Mouse (Mus musculus) layer of hippocampus, postnatal 36 days (tissue): ENCODE results near the gene Hecw2. TPM values are rescaled to one million over a fixed set of nuclear protein-coding genes. Genes with fewer than 3 reads are reported as not detected.

Source experiments
- DNase-seq, 2 experiments: peaks; one replicate each; pipeline ENCODE4 v3.0.0; 2022
- total RNA-seq, 2 experiments: library from RNA; stranded (reverse); gene quantifications; 2 replicates each; pipeline ENCODE4 v1.2.3; 2021

The Hecw2 gene
- total RNA-seq, 2 experiments from 2014 or later = 19.2 to 20.5 TPM

DNA sequence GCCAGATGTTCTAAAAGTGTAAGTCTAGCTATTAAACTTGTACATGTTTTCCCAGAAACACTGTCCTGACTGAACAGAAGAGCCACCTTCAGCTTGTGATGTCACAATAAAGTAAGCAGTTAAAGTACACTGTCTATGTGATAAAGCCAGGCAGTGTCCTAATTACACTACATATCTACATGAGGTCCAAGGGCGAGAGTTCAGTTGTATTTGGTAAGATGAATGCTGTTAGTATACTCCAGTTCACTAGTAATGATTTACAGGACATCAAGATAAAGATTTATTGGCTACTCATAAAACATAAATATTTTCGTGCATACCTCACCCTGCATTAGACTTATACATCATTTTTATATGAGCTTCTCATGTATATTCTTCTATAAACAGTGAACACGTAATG, 305.2 kb downstream of the Hecw2 start:
- DNase-seq = no peak

DNA sequence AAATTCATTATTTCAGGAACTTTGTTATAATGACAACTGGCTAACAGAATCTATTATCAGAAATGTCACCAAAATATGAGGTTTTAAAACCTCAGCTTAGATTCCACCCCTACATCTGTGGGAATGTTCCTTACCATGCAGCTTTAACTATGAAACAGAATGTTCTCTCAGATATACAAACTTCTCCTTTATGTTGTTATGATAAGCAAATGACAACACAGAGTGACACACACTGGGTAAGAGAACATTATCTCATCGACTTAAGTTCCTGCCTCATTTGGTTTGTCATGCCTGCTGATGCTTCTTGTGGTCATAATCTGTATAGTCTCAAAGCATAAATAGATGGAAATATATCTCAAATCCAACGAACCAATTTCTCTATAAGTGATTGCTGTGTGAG, 312.5 kb downstream of the Hecw2 start:
- no peak for DNase-seq

DNA sequence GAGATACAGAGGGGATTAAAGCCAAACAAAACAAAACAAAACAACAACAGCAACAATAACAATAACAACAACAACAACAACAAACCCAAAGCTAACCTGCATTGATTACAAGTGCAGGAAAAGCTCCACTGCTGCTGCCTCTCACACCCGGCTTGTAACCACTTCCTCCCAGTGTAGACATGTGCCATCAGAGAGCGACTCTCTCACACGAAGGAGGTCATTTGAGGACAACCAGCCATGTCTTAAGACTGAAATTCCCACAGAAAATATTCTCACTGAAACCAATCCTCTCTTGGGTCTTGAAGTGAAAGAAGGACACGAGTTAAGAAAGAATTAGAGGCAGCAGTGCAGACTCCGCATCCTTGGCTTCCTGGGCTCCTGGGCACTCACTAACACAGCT, 319.0 kb downstream of the Hecw2 start:
- no peak for DNase-seq

DNA sequence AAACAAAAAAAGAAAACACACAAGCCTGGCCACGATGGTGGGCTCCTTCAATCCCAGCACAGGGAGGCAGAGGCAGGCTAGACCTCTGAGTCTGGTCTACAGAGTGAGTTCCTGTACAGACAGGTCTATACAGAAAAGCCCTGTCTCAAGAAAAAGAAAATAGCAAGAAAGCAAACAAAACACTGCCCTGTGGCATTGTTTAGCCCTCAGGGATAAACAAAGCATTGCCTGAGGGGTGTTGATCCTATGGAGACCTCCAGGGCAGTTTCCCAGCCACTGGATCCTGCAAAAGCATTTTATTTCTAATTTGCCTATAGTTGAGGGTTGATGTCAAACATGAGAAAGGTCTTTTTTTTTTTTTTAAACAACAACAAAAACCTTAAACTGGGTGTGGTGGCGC, 327.7 kb downstream of the Hecw2 start:
- no peak for DNase-seq

DNA sequence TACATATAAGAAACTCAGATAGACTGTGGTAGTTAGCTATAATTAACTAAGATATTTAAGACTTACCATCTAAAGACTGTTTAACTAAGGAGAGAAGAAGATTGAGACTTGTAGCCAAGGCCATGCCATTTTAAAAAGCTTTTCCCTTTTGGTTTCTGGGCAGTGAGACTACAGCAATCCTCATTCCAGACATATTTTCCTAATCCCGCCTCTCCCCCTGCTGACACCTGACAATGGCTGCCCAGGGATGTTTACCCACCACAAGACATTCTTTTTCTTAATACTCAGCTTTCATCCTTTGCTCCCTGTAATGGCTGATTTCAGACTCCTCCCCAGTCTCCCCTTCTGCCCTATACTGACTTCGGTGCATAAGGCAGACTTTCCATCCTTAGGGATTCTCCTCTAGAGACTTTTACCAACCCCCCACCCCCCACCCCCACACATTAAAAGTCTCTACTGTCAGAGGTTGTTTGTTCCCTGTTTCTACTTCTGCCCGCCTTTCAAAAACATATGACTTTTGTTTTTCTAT, 328.5 kb downstream of the Hecw2 start:
- no peak for DNase-seq

DNA sequence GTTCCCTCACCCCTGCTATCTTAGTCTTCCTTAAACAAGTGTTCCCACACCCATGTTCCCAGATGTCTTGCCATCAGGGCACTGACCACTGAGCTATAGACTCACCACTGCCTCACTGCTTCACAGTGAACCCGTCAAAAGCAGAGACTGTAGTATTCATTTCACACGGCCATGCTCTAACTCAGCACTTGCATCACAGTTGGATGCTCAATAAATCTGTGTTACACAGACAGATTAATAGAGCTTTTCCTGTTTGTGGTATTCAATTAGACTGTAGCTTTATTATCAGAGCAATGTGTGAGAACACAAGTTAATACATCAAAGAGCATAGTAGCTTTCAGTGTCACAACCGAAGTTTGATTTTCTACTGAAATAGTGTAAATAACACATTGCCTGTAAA, 330.9 kb downstream of the Hecw2 start:
- no peak for DNase-seq

DNA sequence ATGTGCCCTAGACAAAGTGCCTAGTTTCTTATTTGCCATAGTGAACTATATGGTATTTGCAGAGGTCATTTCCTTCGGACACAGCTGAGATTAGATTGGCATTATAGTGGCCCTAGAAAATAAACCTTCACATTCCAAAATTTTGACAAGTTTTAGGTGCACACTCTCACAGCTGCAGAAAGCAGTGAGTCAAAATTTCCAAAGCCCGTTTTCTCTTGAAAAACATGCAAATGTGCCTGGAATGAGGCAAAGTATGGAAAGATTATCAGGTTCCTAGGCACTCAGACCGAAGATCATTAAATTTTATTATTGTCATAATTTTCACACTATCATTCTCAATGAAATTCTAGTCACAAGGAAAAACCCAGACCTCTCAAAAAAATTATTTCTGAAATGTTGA, 334.4 kb downstream of the Hecw2 start:
- DNase-seq = no peak

DNA sequence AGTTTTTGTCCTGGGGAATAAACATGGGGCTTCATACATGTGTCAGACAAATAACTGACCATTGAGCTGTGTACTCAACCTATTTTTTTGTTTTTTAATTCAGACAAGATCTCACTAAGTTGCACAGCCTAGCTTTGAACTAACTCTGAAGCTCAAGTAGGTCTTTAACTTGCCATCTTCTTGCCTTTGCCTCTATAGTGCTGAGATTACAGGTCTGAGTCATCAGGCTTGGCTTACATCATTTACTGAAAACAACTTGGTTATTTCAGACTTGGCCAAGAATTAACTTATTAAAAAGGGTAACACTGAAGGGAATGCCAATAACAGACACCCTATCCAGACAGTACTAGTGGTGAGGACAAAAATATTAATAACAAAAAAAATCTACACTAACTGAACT, 335.8 kb downstream of the Hecw2 start:
- DNase-seq = no peak

DNA sequence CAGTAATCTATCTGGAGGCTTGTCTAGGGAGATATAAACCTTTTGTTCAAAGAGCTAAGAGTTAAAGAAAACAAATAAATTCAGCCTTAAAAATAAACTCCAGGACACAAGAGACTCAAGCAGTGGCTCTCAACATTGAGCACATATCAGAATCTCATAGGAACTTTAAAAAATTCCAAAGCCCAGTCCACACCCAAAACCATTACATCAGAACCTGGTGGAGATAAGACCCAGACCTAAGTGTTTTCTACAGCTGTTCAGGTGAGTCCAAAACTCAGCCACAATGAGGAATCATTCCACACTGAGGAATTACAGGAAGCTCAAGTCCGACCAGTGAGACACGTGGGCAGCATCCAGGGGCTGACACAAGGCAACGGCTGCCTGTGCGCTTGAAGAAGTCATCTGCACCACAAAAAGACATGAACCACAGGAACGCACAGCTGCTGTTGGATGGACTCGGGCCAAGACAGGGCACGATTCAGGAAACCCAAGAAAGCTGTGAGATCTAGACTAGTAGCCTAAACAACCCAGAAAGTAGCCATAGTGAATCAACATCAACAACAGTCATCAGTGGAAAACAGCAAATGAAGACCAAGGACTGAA, 338.4 kb downstream of the Hecw2 start:
- DNase-seq = no peak

DNA sequence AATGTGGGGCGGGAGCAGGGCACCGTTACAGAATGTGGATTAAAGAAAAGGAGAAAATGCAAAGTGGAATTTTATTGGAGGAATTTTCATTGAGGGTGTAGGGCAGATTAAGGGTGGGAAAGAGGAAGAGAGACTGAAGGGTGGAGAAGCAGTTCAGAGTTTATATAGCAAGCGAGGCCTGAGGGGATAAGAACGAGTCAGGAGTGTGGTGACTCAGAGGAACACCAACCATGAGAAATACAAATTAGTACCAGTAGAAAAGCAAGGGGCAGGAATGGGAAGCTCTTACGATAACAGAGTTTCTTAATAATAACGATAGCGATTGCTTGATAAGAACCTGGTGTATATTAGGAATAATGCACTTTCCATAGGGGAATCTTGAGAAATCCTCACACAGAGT, 339.2 kb downstream of the Hecw2 start:
- DNase-seq = no peak

DNA sequence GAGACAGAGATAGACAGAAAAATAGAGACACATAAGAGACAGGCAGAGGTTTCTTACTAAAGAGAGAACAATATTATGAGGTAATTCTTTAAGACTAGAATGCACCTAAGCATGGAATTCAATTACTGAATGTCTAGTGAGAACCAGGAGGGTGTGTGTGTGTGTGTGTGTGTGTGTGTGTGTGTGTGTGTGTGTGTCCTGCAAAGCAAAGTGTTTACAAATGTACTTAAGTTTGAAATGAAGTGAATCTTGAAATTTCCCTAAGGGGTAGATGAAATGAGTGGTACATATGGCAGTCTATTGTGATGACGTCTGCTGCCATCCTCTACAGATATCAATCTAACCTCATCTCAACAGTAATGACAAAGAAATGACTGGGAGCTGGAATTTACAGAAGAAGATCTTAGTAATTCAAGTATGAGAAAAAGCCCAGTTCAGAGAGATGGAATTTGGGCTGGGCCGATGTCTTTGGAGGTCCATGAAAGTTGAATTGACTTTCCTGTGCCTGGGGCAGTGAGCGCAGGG, 342.8 kb downstream of the Hecw2 start:
- DNase-seq = no peak

DNA sequence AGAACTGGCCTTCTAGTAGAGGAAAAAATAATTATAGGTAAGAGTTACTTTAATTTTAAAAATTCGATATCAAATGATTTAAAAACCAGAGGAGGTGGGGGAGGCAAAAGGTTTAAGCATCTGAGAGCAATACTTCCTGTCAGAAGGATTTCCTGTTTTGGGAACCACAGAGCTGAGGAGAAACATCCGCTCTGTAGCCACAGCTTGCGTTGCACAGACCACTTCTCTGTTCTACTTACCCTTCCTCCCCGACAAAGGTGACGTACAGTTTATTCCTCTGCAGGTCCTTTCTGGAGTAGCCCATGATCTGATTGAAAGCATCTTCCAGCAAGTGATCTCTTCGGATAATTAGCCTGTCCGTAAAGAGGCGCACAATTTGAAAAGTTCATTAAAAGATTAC, 343.6 kb downstream of the Hecw2 start:
- no peak for DNase-seq

DNA sequence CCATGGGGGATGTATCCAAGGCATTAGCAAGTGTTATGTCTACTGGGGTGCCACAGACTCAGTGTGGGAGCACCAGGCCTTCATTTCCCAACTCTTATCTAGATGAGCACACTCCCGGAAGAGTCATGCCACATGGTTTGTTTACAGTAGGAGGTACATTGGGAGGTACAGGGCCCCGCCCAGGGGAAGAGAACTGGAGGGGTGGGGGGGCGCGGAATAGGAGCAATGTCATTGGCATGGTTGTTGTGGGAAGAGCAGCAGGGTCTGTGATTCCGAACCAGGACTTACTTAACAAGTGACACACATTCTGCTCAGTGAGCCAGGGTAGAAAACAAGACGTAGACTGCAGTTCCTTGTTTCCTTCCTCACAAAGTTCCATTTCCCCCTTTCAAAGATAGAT, 344.1 kb downstream of the Hecw2 start:
- no peak for DNase-seq

DNA sequence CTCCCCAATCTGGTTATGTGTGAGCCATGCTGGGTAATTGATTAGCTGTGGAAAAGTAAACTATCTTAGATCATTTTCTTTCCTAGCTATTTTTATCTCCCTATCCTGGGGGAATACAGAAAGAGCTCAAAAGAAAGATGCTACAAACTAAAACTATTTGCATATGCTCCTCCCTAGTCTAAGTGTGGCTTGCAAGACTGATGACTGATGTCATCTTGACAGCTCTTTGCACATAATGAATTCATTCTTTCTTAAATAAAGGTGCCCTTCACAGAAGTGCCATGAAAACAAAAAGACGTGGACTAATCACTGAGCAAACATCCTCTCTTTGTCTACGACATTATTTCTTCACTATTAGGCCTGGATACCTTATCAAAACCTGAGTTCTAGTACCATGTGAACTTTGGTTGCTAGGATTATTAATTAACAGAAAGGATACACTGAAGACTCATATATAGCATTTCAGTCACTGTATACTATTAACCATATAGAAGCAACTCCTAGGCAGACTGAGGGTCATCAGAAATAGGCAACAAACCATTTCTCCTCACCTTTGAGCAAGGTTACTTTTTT, 348.2 kb downstream of the Hecw2 start:
- no peak for DNase-seq

DNA sequence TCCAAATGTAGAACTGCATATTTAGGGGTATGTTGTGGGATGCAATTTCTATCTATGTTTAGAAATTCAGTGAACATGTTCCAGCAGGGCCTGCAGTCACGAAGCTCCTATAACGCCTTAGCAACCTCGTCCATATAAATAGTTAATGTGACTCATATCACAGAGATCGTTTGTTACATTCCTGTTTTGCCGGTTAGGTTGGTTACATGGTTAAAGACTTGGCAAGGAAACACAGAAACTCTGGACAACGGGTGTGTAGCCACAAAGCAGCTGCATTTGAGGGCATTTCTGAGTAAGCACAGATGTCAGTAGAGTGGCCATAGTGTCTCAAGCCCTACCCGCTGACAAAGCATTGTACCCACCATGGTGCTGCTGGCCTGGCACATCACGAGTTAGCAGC, 349.1 kb downstream of the Hecw2 start:
- DNase-seq = no peak

DNA sequence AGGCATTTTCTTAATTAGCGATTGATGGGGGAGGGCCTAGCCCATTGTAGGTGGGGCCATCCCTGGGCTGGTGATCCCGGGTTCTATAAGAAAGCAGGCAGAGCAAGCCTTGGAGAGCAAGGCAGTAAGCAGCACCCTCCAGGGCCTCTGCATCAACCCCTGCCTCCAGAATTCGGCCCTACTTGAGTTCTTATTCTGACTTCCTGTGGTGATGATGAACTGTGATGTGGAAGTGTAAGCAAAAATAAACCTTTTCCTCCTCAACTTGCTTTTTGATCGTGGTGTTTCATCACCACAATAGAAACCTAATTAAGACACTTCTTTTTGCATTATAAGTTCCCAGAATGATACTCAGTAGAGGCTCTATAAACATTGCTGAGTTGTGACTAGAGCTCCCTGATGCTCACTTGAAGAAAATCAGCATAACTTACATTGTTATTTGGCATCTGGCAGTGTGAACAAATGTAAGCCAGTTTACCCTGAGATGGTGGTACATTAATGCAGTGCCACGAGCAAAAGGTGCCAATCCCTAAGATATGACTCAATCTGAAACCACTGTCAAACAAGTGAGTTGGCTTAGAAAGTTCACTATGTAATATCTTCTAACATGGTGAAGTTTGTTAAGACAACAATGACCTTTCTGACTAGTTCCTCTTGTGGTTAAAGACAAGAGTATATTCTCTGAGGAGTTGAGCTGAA, 349.9 kb downstream of the Hecw2 start:
- no peak for DNase-seq

DNA sequence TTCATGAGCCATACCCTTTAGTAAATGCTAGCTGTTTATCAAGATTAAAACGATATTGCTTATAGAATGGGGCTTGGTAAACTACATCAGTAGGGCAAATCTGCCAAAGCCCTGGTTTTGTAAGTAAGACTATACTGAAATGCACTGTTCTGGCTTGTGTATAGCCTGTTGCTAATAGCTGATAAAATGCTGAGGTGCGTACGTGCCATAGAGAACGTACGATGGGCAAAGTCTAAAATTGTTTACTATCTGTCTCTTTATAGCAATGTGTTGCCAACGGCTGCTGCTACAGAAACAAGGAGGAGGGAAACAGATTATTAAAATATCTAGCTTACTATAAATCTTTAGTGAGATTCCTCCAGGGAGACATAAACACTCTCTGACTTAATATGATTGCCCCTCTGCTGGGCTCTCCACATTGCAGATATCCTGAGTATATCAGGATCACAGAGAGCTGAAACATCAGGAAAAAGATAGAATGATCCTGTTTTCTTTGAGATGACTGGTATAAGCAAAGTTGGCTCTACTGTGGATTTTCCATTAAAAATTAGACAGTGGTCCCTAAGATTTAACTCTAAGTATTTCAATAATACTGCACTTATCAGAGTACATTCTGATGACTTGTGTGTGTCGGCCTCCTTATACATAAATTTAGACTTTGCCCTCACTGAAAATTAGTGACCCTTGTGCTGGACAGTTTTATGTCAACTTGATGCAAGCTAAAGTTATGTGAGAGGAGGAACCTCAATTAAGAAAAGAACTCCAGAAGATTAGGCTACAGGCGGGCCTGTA, 350.6 kb downstream of the Hecw2 start:
- no peak for DNase-seq

DNA sequence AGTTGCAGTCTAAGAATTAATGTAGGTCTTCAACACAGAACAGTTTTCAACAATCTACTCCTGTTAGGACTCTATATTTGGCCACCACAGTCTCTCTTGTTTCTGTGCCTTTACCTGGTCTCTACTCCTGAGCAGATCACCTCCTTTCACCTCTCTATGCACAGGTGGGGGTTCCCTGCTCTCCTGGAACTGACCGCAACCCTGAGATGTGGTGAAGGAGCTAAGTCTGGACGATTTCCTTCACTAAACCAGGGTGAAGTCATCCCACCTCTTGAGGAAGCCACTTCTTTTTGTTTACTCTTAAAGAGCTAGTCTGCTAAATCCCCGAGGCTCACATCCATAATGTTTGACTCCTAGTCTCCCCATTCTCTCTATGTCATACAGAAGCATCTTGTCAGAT, 351.9 kb downstream of the Hecw2 start:
- no peak for DNase-seq

DNA sequence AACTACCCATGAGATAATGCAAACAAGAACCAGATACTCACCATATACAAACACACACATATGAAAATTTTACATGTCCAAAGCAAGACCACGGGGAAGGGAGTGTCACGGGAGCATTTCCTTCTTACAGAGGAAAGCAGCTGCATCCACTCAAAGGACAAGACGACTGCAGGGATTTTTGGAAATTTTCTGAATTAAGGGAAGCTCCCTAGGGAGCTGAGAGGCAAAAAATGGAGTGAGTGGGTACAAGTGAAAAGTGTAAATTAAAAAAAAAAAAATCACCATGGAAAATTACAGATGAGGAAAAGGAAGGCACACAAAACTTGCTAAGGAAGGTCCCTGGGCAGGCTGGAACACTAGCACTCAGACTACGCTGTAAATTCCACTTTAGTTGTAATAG, 353.9 kb downstream of the Hecw2 start:
- no peak for DNase-seq

DNA sequence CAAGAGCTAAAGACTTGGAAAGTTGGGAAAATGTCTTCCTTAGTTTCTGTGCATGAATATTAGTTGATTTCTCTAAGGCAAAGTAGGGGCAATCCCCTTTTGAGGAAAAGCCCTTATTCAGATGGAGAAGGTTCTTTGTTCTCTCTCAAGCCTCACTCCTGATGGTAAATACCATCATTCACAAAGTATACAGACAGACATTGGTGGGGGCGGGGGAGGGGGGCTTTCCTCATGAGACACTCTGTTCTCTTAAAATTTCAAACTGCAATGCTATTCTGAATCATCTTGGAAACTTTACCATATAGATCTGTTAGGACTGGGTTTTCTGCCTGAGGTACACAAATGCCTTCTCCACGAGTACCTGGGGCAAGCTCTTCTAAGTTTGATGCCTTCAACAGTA, 355.6 kb downstream of the Hecw2 start:
- DNase-seq = no peak

DNA sequence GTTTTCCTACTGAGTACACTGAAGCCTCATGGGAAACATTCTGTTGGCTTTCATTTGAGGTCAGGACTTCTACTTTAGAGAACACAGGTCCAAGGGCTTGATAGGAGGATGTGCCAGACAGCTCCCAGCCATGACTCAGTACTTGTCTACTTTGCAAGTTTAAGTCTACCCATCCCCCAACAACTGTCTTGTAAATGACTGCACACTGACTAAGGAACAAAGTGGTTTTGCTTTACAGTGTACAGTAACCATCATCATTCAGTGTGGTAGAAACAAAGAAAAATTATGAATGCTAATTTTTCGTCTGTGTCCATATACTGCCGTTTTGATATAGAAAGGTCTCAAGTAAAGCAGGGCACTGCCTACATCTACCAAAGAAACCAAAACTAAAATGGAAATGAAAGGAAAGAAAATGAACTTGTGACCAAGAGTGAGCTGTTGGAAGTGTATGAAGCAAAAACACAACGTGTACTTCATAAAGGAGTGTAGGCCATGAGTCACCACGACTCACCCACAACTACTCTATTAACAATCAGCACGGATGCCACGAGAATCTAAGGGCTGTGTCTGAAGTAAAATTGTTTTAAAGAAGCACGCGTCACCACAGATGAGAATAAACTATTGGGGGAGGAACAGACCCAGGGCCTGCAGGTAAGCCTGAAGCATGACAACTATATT, 356.6 kb downstream of the Hecw2 start:
- DNase-seq = no peak

DNA sequence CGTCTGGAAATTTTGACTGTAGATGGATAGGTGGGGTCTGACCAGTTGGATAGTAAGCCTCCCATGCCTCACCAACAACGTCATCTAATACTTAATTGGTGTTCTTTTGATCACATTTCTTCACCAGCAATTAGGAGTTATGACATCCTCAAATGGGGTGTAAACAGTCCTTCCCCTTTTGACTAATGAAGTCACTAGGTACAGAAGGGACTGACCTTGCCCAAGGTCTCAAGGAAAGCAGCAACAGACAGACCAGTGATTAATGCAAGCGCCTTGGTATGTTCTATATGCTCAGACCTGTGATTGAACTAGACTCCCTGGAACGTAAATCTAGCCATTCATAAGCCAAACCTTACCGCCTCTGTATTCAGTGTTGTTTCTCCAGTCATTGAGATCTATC, 364.7 kb downstream of the Hecw2 start:
- DNase-seq = no peak

DNA sequence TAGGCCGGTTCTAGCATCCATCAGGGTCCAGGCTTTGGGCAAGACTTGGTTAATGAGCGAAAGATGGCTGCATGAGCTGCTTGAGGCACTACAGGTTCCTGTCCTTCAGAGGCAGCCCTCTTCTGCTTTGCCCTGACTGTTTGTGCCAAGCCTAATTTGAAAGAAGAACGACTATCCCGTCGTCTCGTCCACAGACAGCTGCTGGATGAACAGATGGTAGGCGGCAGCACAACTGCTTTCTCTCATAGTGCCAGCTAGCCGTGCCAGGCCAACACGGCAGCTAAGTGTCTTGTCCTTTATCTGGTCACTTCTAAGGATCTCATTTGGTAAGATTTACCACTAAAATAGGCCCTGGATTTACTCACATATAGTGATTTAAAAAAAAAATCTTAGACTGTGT, 365.9 kb downstream of the Hecw2 start:
- DNase-seq = no peak
